Mouse (Mus musculus) brain, embryonic 14.5 days (tissue): ENCODE data around the gene Castor1.

Source experiments
- CTCF ChIP-seq: fragments of 200-500 bp; IDR thresholded peaks from 2 replicates; pipeline ENCODE4 v1.5.1; 2012; ENCODE audit warnings: inconsistent platforms, mild to moderate bottlenecking, moderate library complexity, borderline replicate concordance; ENCODE audit not compliant: insufficient read depth, insufficient read length; ENCODE audit errors: extremely low read depth
- POLR2A ChIP-seq: fragments of 200-500 bp; IDR thresholded peaks from 2 replicates; pipeline ENCODE4 v1.6.1; 2012; ENCODE audit warnings: mild to moderate bottlenecking, inconsistent platforms, borderline replicate concordance; ENCODE audit not compliant: poor library complexity, insufficient read depth, insufficient read length, severe bottlenecking; ENCODE audit errors: extremely low read depth

DNA sequence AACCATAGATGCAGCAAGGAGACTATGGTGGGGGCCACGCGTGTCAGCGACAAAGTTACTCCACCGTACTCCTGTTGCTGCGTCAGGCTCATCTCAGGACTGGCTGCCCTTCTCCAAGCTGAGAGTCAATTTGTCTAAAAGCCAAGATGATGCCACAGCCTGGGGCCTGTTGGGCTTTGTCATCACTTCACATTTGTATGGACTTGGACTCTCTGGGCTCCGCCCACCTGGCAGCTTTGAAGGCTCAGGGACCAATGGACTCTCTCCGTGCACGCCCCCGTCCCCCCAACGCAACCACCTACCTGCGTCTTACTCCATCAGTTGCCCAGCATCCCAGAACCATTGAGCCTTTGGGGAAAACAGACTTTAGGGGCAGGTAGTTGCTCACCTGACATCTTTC, 53.5 kb downstream of the Castor1 start:
- TF ChIP-seq CTCF: no peak
- TF ChIP-seq POLR2A: no peak
